Mouse (Mus musculus) heart, adult 2 months (tissue): Measurements from ENCODE around the gene Cwc27. TPM values are rescaled to one million over a fixed set of nuclear protein-coding genes. Genes with fewer than 3 reads are reported as not detected.

Experiments
- DNase-seq, 2 experiments: peaks; one replicate each; pipeline ENCODE4 v3.0.0; 2021
- H3K27ac ChIP-seq: fragments of 200-600 bp; 2 replicates; pipeline ENCODE4 v1.8.1; 2022
- H3K27me3 ChIP-seq: fragments of 200-500 bp; 2 replicates; pipeline ENCODE4 v1.6.1; 2012; ENCODE audit warnings: mild to moderate bottlenecking, low read length, inconsistent platforms, mixed read lengths; ENCODE audit not compliant: control insufficient read depth, insufficient read depth
- H3K36me3 ChIP-seq: fragments of 200-500 bp; 2 replicates; pipeline ENCODE4 v1.6.1; 2012; ENCODE audit warnings: low read length, inconsistent platforms; ENCODE audit not compliant: control insufficient read depth, insufficient read depth
- H3K4me1 ChIP-seq: fragments of 200-500 bp; 2 replicates; pipeline ENCODE4 v1.6.1; 2011; ENCODE audit warnings: low read length; ENCODE audit not compliant: control insufficient read depth, insufficient read depth
- H3K4me3 ChIP-seq: fragments of 200-600 bp; 2 replicates; pipeline ENCODE4 v1.8.1; 2022
- H3K79me2 ChIP-seq: fragments of 200-500 bp; replicated peaks from 2 replicates; pipeline ENCODE4 v1.6.1; 2012; ENCODE audit warnings: mild to moderate bottlenecking, inconsistent platforms, low read length, moderate library complexity, mixed read lengths; ENCODE audit not compliant: control insufficient read depth, insufficient read depth
- H3K9ac ChIP-seq: fragments of 200-500 bp; 2 replicates; pipeline ENCODE4 v1.6.1; 2012; ENCODE audit warnings: low read depth, mild to moderate bottlenecking, control low read depth, inconsistent platforms, low read length, mixed read lengths
- CTCF ChIP-seq: fragments of 200-600 bp; IDR thresholded peaks from 2 replicates; pipeline ENCODE4 v1.8.1; 2022; ENCODE audit warnings: antibody characterized with exemption, mild to moderate bottlenecking, moderate library complexity
- EP300 ChIP-seq: fragments of 200-500 bp; IDR thresholded peaks from 2 replicates; pipeline ENCODE4 v1.6.1; 2011; ENCODE audit warnings: low read depth, low read length, control low read depth; ENCODE audit not compliant: insufficient read depth
- POLR2A ChIP-seq: fragments of 200-500 bp; IDR thresholded peaks from 2 replicates; pipeline ENCODE4 v1.6.1; 2011; ENCODE audit warnings: mild to moderate bottlenecking, low read depth, low read length, control low read depth; ENCODE audit not compliant: insufficient read depth
- WGBS: fragments of 180-500 bp; shearing (Covaris S2); methylation state at CpG from one replicate; pipeline ENCODE4 v1.1.7; 2018; 5-methylcytosine and 5-hydroxymethylcytosine counted together
- intact Hi-C: fragments of 180-260 bp; cut with DNase I; formaldehyde crosslinking; loops from one replicate; pipeline ENCODE4 v1.15.1; 2025
- polyA plus RNA-seq: library from polyadenylated mRNA; depleted of rRNA; stranded (reverse); fragments of >200 nt; gene quantifications from 2 replicates; pipeline ENCODE4 v1.2.3, GENCODE M21; 2012
- total RNA-seq, 2 experiments: library from RNA; stranded (reverse); gene quantifications; 2 replicates each; pipeline ENCODE4 v1.2.3; 2021

Gene Cwc27
- total and polyA plus RNA-seq, 3 experiments, result 4.5 to 15.2 (median 13.5) TPM

DNA sequence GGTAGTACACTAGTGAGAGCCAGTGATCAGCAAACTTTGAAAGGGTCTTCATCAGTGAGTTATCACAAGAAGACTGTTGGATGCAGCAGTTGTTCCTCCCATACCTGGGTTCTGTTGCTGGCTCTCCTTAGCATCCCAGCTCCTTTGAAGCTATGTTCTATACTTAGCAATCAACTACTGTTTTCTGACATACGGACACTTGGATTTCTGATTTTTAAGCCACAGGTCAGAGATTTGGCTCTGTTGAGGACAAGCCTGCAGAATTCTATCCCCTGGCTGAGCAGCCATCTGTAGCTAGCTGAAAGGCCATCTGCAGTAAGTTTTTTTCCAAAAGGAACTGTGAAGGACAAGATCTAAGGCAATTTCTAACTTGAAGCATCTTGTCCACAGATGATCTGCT, 57.6 kb downstream of the Cwc27 start:
- H3K27me3 ChIP-seq, result no peaks in the 10 kb centered on the region
- H3K27ac ChIP-seq, result no peak overlapping the region
- no peaks in the 10 kb centered on the region for H3K79me2 ChIP-seq
- no peak overlapping the region for H3K9ac ChIP-seq
- 96% methylated on average over 1 of the region's 1 CpGs for WGBS
- TF ChIP-seq EP300 (no peak), POLR2A (no peak), CTCF (no peak)
- intact Hi-C loops, result no loop called here
- H3K4me1 ChIP-seq, result no peaks in the 10 kb centered on the region
- H3K4me3 ChIP-seq, result no peak overlapping the region
- peaks cover 3% of the 10 kb centered on the region; the same call in 1 of the 2 replicates for H3K36me3 ChIP-seq
- no peak for DNase-seq

DNA sequence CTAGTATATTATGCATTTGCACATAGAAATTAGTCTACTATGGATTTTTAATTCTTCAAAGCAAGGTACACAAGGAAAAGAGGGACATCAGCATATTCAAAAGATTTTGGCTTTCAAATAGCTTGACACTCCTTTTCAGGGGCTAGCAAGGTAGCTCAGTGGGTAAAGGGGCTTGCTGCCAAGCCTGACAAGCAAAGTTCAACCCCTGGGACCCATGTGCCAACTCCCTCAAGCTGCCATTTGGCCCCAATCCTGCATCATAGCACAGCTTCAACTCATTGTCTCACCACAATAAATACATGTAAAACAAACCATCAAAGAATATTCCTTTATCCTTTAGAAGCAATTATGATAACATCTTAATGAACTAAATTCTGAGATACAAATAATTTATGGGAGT, 69.9 kb downstream of the Cwc27 start:
- intact Hi-C loops, result no loop called here
- no peaks in the 10 kb centered on the region for H3K36me3 ChIP-seq

DNA sequence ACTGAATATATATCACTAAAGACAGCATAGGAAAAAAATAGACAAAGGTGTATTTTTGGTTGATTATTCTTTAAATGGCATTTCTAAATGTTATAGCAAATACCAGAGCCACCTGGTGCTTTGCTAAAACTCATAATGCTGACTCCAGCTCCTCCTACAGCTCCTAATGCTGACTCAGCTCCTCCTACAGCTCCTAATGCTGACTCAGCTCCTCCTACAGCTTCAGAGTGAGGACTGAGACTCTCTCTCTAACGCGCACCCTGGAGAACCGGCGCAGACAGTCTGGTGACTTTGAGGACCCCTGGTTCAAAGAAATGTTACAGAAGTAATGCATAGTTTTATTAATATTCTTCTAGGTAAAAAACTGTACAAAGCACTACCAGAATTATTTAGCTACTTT, 74.1 kb downstream of the Cwc27 start:
- Histone ChIP-seq H3K4me1 (no peaks in the 10 kb centered on the region), H3K27me3 (no peaks in the 10 kb centered on the region), H3K27ac (no peak overlapping the region), H3K4me3 (no peak overlapping the region), H3K9ac (no peak overlapping the region), H3K79me2 (no peaks in the 10 kb centered on the region), H3K36me3 (no peaks in the 10 kb centered on the region)
- 97% methylated on average over 4 of the region's 4 CpGs for WGBS
- no peak for DNase-seq
- intact Hi-C loops, result no loop called here
- TF ChIP-seq CTCF (no peak), EP300 (no peak), POLR2A (no peak)

More for the DNA sequence above, 69.9 kb downstream of the Cwc27 start:
- no peak for DNase-seq
- no peak overlapping the region for H3K4me3 ChIP-seq
- H3K9ac ChIP-seq, result no peak overlapping the region
- H3K27me3 ChIP-seq, result no peaks in the 10 kb centered on the region
- no peak overlapping the region for H3K27ac ChIP-seq
- no peaks in the 10 kb centered on the region for H3K4me1 ChIP-seq
- H3K79me2 ChIP-seq, result no peaks in the 10 kb centered on the region
- TF ChIP-seq POLR2A (no peak), CTCF (no peak), EP300 (no peak)

DNA sequence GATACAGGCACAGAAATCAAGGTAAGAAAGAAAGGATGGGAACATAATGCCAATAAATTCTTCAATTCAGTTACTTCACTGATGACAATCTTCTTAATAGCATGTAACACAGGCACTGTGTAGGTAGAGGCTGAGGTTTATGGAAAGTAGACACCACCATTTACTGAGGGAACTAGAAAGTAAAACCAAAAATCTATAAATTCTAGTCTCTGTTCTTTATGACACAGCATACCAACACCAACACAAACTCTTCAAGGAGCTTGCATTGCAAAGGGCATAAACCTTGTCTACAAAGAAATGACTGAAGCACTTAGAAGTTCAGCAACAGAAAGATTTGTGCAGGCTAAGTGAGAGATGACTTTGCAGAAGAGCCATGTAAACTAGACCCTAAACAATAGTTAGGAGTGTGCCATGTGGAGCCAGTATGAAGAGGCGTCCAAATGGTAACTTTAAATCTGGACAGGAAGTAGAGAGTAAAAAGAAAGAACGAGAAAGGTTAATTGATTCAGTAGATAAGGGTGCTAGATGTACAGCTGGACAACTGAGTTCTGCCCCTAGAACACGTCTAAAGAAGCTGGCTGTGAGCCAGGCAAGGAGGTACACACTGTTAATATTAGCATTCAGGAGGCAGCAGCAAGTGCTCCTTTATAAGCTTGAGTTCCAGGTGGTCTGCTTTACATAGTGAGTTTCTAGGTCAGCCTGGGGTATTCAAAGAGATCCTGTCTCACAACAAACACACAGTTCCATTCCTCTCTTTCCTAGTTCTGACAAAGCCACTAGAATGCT, 87.5 kb downstream of the Cwc27 start:
- H3K79me2 ChIP-seq, result no peaks in the 10 kb centered on the region
- no peaks in the 10 kb centered on the region for H3K36me3 ChIP-seq
- H3K27ac ChIP-seq, result no peak overlapping the region
- H3K27me3 ChIP-seq, result no peaks in the 10 kb centered on the region
- WGBS, result 44% methylated on average over 3 of the region's 3 CpGs
- intact Hi-C loops, result no loop called here
- TF ChIP-seq EP300, result no peak
- TF ChIP-seq CTCF, result no peak
- TF ChIP-seq POLR2A, result no peak
- DNase-seq, result no peak
- H3K4me3 ChIP-seq, result no peak overlapping the region
- no peak overlapping the region for H3K9ac ChIP-seq
- H3K4me1 ChIP-seq, result no peaks in the 10 kb centered on the region

DNA sequence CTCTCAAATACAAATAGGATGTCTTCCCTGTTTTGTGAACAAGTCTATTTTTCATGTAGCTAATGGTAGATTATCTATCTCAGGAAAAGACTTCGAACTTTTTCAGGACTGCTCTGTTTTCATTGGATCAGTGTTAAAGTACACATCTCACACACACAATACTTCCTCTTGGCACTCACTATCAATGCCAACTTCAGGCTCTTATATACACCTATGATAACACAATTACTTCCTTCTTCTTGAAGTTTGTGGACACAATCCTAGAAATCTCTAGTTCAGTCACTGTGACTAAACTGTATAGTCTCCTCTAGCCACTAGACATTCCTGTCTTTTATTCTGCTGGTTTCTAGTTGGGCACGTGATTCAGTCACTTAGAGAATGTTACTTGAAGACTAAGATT, 89.3 kb downstream of the Cwc27 start:
- Histone ChIP-seq H3K27ac (no peak overlapping the region), H3K4me3 (no peak overlapping the region), H3K79me2 (no peaks in the 10 kb centered on the region), H3K27me3 (no peaks in the 10 kb centered on the region), H3K36me3 (no peaks in the 10 kb centered on the region), H3K4me1 (no peaks in the 10 kb centered on the region), H3K9ac (no peak overlapping the region)
- TF ChIP-seq CTCF, result no peak
- TF ChIP-seq POLR2A, result no peak
- TF ChIP-seq EP300, result no peak
- no peak for DNase-seq
- intact Hi-C loops, result no loop called here
- WGBS, result 59% methylated on average over 2 of the region's 2 CpGs

DNA sequence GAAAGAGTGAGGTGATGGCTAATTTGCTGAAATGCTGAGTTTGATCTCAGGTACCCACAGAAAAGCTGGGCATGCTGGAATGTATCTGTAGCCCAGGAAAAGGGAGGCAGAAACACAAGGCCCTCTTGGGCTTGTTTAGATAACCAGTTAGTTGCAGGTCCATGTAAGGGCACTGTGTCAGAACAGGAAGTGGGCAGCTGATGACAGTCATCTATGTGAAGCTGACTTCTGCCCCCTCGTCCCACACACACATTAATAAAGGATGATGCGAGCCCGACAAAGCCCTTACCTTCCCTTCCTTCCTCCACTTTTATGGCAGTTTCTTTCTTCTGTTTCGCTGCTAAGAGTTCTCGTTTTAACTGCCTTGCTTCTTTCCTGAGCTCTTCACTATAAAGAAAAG, 96.8 kb downstream of the Cwc27 start:
- Histone ChIP-seq H3K36me3 (no peaks in the 10 kb centered on the region), H3K27ac (no peak overlapping the region), H3K27me3 (no peaks in the 10 kb centered on the region), H3K79me2 (no peaks in the 10 kb centered on the region), H3K4me3 (no peak overlapping the region), H3K4me1 (no peaks in the 10 kb centered on the region), H3K9ac (no peak overlapping the region)
- 57% methylated on average over 5 of the region's 5 CpGs for WGBS
- TF ChIP-seq CTCF (no peak), EP300 (no peak), POLR2A (no peak)
- intact Hi-C loops, result no loop called here
- DNase-seq, result no peak
